Mouse (Mus musculus) kidney, adult 2 months (tissue): Measurements from ENCODE around the gene Ropn1l.

Experiments
- CTCF ChIP-seq: fragments of 200-500 bp; conservative IDR thresholded peaks from 2 replicates; pipeline ENCODE4 v1.5.1; 2011; ENCODE audit warnings: low read depth, mild to moderate bottlenecking, control low read depth, low read length, moderate library complexity, mixed read lengths; ENCODE audit not compliant: insufficient read depth, insufficient read length
- POLR2A ChIP-seq: fragments of 200-500 bp; IDR thresholded peaks from one replicate; pipeline ENCODE4 v1.6.1; 2011; ENCODE audit warnings: low read depth, low read length, control low read depth

DNA sequence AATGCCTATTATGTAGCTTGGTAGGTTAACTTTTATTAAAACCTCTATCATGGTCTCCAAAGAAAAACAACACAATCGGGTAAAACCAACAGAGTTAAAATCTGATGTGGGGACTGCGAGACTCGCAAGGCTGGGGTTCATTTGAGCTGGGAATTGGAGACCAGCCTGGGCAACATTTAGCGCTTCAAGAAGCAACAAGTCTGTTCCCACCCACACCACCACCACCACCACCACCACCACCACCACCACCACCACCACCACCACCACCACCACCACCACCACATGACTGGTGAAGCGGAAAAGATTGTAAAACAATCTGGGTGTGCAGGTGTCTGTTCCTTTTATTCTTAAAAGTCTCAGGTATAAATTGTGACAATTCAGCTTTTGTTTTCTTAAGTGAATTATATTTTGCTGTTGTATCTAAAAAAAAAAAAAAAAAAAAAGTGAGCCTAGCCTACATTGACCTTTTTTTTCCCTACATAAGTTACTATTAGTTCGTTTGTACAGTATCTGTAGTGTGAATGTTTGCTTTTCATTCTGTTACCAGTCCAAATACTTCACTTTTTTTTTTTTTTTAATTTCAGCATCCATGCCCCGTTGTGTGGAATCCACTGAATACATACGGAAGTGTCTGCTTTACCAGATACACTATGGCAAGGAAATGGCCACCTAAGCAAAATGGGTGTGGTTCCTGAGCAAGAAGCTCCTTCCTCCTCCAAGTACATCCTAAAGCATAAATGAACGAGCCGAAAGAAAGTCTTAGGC lies 741 bp upstream of the Ropn1l start:
- TF ChIP-seq CTCF (no peak), POLR2A (no peak)
